Mouse (Mus musculus): ENCODE results near the gene Ndc1.
"Not testable (repeated sequence)": the region's sequence is repeated elsewhere in the genome, so short reads cannot be mapped to it uniquely, and the experiment has no call there.

Ndc1 gene

DNA sequence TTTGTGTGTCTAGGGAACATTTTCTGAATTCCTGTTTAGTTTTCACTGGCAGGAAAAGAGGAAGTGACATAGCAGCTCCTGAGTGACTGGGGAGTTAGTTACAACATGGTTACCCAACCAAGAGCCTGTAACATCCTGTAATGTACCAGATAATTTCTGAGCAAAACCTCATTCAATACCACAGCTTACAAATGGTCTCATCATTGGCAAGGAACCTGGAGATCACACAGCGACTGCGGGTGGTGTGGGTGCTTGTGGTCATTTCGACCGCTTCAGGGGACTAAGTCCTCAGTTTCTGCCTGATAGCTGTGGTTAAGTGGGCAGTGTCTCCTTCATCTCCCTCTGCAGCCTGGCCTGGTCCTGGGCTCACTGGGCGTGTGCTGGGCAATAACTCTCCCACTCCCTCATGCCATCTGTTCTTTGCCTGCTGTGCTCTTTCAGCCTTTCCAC lies 3.4 kb upstream of the Ndc1 start:
- DNase-seq (ENCODE audit: low spot score in 2 of 2): no peak

DNA sequence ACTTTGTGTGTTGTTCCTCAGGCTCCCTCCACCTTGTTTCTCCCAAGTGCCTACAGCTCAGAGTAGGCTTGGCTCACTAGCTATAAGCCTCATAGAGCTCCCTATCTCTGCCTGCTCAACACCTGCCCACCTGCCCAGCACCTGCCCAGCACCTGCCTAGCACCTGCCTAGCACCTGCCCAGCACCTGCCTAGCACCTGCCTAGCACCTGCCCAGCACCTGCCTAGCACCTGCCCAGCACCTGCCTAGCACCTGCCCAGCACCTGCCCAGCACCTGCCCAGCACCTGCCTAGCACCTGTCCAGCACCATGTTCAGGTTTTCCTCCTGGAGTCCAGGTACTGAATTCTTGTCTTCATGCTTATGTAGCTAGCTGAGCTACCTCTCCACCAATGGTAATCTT lies 1.2 kb upstream of the Ndc1 start:
- not testable (repeated sequence) for DNase-seq (ENCODE audit: low spot score in 2 of 2)

DNA sequence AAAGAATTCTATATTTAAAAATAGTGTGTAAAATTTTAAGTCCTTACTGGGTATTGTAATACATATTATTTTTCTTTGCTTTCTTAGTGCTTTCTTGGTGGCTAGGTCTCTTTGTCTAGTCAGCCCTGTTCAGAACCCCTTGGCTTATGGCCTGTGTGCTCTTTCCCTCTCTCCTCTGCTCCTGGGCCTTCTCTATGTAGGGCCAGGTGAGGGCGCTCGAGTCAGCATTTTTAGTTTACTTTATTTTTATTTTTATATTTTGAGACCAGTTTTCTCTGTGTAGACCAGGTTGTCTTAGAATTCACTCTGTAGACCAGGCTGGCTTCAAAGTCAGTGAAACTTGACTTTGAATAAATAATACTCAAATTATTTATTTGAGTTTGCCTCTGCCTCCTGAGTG lies 4.7 kb downstream of the Ndc1 start:
- no peak for DNase-seq (ENCODE audit: low spot score in 2 of 2)

DNA sequence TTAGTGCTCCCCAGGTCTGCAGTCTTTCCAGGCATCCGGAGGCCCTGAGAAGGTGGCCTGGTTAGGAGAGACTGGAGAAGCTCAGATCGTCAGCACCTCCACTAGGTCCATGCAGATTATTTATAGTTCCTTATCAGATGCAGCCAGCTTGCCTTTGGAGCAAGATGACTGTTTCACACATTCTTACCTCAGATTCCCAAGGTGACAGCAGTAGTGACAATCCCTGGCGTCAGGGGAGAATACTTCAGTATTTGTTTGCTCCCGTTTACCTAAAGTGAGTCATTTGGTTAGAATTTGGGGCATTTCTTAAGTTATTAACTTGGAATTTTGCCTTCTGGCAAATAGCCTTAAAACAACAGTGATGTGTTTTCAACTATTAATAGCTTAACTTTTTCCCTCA lies 7.1 kb downstream of the Ndc1 start:
- DNase-seq (ENCODE audit: low spot score in 2 of 2): no peak

DNA sequence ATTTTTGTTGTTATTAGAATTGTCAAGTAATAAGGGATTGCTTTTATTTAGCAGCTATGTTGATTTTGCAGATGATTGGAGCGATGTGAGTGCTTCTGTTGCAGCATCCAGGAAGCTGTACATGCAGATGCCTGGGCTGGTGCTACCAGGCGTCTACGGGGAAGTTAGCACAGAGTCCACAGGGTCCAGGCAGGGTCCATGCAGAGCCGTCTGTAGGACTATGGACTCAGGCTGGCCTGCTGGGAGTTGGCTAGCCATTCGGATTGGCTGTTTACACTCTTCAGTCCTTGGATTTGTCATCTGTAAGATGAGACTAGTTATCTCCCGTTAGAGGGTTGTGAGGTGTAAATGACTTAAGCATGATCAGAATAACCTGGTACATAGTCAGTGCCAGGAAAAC lies 11.4 kb downstream of the Ndc1 start:
- no peak for DNase-seq (ENCODE audit: low spot score in 2 of 2)

DNA sequence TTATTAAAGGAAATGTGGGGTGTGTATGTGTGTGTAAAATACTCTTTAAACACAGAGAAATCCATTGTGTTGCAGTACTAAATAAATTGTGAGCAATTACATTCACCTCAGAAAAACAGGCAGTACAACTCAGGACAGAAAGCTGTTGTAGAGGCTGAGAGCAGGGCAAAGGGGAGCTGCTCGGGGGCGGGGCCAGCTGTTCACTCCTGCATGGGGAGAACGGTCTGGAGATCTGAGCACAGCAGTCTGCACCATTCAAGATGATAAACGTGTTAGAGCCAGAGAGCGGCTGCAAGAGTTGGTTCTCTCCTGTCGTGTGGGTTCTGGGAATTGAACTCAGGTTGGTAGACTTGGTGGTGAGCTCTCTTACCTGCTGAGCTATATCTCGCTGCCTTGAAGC lies 13.3 kb downstream of the Ndc1 start:
- DNase-seq (ENCODE audit: low spot score in 2 of 2): no peak

DNA sequence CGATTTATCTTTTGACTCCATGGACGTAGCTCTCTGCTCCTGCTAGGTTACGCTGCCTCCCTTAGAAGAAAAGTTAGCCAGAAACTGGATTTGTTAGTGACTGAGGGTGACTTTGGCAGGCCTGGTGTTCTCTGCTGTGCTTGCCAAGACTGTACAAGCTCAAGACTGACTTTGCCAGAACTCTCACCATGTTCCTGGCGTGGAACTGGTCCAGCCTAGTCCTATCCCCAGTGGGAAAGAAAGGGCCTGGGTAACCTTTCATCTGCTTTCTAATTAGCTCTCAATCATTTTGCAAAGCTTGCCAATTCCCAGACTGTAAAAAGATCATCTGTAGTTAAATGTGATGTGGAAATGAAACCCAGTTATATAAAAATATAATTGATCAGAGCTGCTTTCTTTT lies 19.5 kb downstream of the Ndc1 start:
- no peak for DNase-seq (ENCODE audit: low spot score in 2 of 2)

DNA sequence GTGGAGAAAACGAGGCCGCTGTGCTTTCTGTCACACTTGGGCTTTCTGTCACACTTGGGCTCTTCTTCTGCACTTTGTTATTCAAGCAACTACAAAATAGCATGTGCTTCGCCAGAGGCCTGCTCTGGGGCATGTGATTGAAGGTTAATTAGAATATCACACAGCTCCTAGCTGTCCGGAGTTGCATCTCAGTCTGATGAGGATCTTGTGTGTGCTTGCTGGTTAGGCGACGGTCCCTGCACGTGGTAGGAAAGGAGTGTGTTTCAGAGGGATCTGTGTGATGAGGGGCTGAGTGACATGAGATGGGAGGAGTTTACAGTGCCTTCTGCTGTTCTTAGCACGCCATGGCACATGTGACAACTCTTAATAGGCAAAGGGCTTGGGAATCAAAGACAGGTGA lies 19.9 kb downstream of the Ndc1 start:
- no peak for DNase-seq (ENCODE audit: low spot score in 2 of 2)

DNA sequence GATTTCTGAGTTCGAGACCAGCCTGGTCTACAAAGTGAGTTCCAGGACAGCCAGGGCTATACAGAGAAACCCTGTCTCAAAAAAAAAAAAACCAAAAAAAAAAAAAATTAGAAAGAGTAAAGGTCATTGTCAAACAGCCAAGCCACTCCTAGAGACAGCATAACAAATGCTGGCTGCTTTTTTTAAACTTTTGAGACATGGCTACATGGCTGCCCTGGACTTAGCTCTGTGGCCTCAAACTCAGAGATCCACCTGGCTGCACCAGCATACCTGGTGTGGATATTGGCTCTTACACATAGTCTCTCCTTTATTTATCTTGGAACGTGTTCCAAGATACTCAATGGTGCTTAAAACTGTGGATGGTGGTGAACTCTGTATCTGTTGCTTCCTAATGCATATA lies 20.7 kb downstream of the Ndc1 start:
- DNase-seq (ENCODE audit: low spot score in 2 of 2): no peak

DNA sequence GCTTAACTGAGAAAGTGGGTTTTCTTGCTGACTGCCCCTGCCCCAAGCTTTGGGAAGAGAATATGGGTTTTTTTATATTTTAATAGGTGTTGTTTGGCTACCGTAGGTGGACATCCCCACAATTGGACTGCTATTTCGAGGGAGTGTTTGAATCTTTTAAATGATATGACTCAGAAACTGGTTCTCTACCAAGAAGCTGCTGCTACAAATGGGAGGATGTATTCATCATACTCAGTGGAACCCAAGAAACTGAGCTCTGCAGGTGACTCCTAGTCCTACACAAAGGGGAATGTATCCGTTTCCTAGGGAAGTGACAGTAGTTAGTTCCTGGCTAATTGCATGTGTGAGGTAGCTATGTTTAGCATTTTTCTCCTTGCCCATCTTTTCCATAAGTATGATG lies 21.8 kb downstream of the Ndc1 start:
- DNase-seq (ENCODE audit: low spot score in 2 of 2): no peak

DNA sequence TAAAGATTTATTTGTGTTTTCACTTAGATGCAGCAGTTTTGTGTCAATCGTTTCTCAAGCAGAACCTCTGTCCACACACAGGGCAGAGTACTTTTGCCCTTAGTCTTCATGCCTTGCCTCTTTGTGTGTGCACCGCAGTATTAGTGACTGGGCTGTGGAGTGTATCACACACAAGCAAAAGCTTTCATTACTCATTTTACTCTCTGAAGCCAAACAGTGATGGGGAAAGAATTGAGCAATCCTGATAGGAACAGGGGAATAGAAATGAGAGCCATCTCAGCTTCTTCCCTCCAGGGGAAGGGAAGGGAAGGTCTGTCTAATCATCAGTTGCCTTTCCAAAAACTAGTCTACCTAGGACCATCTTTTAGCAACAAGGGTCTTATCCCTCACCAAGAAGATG lies 26.2 kb downstream of the Ndc1 start:
- DNase-seq (ENCODE audit: low spot score in 2 of 2): no peak

DNA sequence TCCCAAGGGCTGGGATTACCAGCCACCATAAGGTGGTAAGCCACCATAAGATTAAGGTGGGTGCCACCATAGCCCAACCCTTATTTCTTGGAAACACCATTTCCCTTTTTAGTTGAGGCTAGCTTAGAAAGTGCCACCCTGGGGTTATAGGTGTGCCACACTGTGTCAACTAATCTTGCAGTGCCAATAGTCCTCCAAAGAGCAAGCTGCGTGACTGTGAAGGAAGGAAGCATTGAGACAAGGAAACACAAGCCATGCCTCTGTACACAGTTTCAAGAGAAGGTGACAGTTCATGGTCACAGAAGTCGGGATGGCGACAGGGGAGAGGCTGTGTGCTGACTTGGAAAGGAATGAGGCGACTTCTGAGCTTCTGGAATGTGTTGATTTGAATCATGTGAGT lies 52.6 kb downstream of the Ndc1 start:
- DNase-seq (ENCODE audit: low spot score in 2 of 2): no peak

DNA sequence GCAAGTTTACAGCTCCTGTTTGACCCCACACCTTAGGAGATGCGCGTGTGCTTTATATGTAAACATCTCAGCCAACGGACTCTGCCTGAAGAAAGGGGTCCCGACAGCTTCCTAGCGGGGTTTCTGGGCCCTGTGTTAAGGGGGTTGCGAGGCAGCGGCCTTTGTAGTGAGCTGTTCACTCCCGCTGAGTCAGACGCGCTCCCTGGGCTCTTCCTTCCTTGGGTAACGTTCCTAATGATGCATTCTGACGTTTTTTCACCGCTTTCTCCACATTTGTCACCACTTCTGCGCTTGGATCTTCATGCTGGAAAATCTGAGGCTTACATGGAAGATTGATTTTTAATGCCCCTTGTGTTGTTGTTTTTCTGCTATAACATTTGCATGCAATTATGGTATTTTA lies 54.1 kb downstream of the Ndc1 start:
- DNase-seq (ENCODE audit: low spot score in 2 of 2): no peak

DNA sequence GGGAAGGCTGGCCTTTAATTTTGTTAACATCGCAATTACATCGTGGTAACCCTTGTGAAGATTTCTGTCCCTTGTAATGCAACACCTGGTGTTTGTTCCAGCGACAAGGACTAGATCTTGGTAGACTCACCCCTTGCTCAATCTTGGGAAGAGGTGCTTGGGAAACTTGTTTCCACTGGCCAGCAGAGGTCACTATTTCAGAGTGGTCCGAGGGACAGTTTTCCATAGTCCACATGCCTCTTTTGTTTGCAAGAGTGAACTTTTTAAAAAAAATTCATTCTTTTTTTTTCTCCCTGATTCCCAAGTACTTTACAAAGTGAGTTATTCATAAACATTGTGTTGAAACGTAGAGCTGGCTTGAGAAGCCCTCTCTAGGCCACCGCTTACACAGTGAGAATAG lies 54.6 kb downstream of the Ndc1 start:
- peak in 1 of 2 experiments; percentile 15 for DNase-seq (ENCODE audit: low spot score in 2 of 2)

DNA sequence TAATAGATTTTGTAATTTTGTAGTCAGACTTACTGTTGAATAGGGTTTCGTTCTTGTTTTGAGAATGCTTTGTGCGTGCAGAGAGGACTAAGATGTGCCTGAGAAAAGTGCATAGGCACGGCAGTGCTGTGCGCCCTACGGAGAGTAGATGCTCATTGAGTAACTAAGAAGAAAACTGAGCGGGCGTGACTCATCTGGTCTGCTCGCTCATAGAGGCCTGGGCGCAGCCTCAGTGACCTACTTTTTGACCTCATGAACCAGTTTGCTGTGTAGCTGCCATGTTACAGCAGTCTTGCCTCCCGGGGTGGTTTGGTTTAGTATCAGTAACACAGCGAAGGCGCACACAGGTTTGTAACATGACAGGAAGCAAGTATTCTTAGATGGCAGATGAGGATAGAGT lies 58.0 kb downstream of the Ndc1 start:
- DNase-seq (ENCODE audit: low spot score in 2 of 2): no peak

DNA sequence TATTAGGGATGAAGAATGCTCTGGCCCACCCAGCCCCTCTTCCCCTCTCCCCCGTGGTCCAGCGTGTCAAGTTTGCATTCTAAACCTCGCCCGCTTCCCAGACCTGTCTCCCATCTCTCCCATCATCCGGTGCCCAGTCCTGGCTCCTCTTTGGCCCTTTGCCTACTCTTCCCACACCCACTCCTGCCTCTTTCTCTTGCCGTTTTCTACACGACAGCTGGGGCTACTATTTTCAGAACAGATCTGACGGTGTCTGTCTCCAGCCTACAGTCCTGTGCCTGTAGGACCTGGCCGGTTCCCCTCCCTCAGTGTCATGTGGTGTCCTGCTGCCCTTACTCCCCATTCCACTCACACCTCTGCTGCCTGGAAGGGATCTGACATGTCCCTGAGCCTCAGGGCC lies 59.0 kb downstream of the Ndc1 start:
- DNase-seq (ENCODE audit: low spot score in 2 of 2): peak in 1 of 2 experiments; percentile 35

DNA sequence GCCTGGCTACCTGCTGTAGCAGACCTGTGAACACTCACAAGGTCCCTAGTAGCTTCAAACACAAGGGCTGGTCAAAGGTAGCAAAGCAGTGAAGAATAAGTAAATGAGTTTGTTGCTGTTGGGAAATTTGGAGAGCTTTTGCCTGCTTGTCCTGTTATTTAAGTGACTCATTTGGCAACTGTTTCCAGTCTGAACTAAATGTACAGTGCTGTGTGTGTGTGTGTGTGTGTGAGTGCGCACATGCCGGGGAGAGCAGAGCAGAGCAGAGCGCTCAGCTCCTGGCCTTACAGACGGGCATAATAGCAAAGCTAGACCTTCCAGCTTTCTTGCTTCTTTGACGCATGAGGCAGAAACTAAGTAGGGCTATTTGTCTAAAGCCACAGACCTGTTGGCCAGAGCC lies 65.1 kb downstream of the Ndc1 start:
- DNase-seq (ENCODE audit: low spot score in 2 of 2): peak in 1 of 2 experiments; percentile 69

DNA sequence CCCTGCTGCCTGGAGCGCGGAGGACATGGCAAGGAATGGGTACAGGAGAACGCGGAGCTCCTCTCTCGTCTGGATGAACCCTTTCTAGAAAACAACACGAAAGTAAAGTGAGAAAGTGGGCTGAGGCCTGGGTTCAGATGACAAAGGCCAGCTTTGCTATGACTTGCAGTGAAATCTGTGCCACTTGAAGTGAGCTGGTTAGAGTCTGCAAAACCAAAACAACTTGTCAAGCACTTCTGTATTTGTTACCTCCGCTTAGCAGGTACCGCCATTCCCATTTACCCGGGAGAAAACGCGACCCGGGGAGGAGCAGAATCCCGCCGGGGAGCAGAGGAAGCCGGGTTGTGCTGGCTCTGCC lies 66.4 kb downstream of the Ndc1 start:
- no peak for DNase-seq (ENCODE audit: low spot score in 2 of 2)

DNA sequence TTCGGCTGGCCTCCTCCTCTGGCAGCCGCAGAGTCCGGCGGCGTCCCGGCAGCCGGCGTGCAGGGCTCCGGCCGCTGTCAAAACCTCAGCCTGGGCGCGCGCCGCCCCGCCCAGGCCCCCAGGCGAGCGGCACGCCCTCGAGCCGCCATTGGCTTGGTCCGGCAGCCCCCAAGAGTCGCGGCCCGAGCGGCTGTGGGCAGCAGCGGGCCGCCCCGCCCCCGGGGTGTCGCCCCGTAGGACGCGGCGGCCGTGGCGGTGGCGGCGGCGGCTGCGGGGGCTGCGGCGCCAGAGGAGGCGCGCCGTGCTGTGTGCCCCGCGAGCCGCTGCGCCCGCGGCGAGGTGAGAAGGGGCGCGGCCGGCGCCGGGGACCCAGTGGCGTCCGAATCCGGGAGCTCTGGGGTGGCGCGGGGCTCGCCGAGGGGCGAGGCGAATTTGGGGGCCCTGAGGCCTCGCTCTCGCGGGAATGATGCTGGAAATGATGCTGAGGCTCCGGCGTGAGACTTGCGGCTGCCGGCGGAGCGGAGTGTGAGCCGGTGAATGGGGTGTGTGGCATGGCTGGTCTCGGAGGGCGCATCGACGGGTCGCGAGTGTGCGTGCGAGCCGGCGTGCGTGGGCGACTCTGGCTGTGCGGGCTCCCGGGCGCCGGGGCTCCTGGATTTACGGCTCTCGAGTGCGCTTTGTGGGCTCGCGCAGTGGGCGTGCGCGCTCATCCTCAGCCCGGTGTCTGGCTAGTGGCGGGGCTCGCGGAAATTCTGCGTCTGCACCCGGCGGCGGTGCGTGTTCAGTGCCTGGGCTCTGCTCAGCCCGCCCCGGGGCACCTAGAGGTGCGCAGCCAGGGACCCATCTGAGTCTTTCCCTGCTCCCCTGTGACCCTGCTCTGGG lies 67.0 kb downstream of the Ndc1 start, which contains the start of gene Glis1:
TSS of gene Glis1 (plus strand) at position 236 of the 882 bp plus-strand sequence.
- peak in 1 of 2 experiments; percentile 45 for DNase-seq (ENCODE audit: low spot score in 2 of 2)

DNA sequence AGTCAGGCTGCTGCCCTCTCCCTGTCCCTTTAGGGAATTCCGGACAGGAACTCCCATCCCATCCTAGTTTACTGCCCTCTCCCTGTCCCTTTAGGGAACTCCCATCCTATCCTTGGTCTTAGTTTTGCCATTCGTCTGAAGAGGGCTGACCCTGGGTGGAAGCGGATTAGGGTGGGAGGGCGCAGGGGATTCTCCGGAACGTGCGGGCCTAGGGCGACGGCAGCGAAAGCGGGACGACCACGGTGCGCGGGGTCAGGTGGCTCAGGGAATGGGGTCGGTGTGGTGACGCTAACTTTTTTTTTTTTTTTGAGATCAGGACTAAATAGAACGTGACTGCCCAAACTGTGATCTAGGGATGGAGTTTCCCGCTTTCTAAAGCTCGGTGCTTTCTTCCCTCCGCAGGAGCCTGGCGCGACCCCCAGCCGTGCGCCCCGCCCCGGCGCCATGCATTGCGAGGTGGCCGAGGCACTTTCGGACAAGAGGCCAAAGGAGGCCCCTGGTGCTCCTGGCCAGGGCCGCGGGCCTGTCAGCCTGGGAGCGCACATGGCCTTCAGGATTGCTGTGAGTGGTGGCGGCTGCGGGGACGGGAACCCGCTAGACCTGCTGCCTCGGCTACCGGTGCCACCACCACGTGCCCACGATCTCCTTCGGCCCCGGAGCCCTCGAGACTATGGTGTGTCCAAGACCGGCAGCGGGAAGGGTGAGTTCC lies 67.8 kb downstream of the Ndc1 start:
- no peak for DNase-seq (ENCODE audit: low spot score in 2 of 2)

DNA sequence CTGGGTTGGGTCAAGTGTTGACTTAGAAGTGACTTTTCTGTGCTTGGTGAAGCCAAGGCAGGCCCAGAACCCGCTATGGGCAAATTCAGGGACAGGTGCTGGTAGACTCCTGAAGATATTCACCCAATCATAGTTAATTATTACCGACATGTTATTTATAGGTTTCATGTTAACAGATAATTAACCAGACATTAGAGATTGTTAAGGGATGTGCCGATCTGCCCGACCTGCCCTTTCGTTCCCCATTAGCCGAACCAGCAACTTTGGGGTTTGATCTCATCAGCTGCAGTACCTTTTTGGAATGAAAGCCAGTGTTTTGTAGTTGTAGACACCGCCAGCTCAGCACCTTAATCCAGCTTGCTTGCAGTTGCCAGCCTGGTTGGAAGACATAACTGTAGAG lies 68.9 kb downstream of the Ndc1 start:
- no peak for DNase-seq (ENCODE audit: low spot score in 2 of 2)

DNA sequence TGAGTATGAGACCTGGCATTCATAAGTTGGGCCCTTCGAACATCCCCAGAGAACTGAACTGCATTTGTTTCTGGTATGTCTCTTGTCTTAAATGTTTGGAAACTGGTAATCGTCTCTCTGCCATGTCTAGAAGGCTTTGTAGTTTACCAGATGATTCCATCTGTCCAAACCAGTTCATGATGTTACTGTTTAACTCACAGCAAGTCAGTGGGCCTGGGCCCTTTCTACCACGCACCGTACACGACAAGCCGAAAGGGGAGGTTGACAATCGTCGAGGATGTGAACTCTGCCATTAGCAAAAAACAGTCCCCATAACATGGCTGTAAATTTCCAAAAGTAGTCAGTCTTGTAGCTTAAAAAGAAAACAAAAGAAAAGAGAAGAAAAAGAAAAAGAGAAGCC lies 71.2 kb downstream of the Ndc1 start:
- no peak for DNase-seq (ENCODE audit: low spot score in 2 of 2)

DNA sequence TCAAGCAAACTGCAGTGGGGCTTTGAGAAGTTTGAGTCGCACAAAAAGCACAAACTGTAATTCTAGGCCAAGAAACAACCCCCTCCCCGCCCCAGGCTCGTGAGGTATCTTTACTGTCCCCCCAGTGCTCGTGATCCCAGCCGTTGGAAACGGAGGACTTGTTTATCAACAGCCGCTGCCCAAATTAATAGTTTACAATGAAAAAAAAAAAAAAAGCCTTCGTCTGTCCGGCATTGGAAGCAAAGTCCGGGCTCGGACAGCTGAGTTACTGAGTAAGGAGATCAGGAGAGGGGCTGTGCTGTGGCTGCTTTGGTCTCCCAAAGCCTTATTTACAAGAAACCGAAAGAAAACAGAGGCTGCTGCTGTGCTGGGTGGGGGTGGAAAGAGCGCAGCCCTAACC lies 72.7 kb downstream of the Ndc1 start:
- no peak for DNase-seq (ENCODE audit: low spot score in 2 of 2)
